Mouse (Mus musculus): ENCODE measurements around the gene Tmem238l. TPM values are rescaled to one million over a fixed set of nuclear protein-coding genes. Genes with fewer than 3 reads are reported as not detected.
A peak's percentile ranks its signal among the peaks of the same experiment; 100 is the strongest.

The Tmem238l gene
- total RNA-seq, 1 experiment from 2014 or later: not detected

GRCm38 (mm10) chr11:66968575-66968974, 12.1 kb downstream of the Tmem238l start:
- ATAC-seq (ENCODE audit: extremely low read depth, insufficient number of reproducible peaks, low FRiP score, poor library complexity, severe bottlenecking): no peak

- no peak for ATAC-seq (ENCODE audit: extremely low read depth, insufficient number of reproducible peaks, low FRiP score, poor library complexity, severe bottlenecking)
These were observed 17.1 kb downstream of the Tmem238l start for GRCm38 (mm10) chr11:66973507-66973906.

- ATAC-seq (ENCODE audit: extremely low read depth, insufficient number of reproducible peaks, low FRiP score, poor library complexity, severe bottlenecking): no peak
These were observed 19.3 kb downstream of the Tmem238l start for GRCm38 (mm10) chr11:66975606-66976330.

GRCm38 (mm10) chr11:66981336-66982115, 25.1 kb downstream of the Tmem238l start:
- no peak for ATAC-seq (ENCODE audit: extremely low read depth, insufficient number of reproducible peaks, low FRiP score, poor library complexity, severe bottlenecking)

GRCm38 (mm10) chr11:66982794-66983193, 26.4 kb downstream of the Tmem238l start:
- ATAC-seq (ENCODE audit: extremely low read depth, insufficient number of reproducible peaks, low FRiP score, poor library complexity, severe bottlenecking): peak; percentile 46; the same call in 1 of the 2 replicates

GRCm38 (mm10) chr11:66983422-66984164, 27.2 kb downstream of the Tmem238l start:
- ATAC-seq (ENCODE audit: extremely low read depth, insufficient number of reproducible peaks, low FRiP score, poor library complexity, severe bottlenecking): no peak

GRCm38 (mm10) chr11:66984165-66985135, 28.0 kb downstream of the Tmem238l start:
- ATAC-seq (ENCODE audit: extremely low read depth, insufficient number of reproducible peaks, low FRiP score, poor library complexity, severe bottlenecking): peak; percentile 72

- ATAC-seq (ENCODE audit: extremely low read depth, insufficient number of reproducible peaks, low FRiP score, poor library complexity, severe bottlenecking): no peak
These were observed 28.8 kb downstream of the Tmem238l start for GRCm38 (mm10) chr11:66985136-66985702.

- ATAC-seq (ENCODE audit: extremely low read depth, insufficient number of reproducible peaks, low FRiP score, poor library complexity, severe bottlenecking): no peak
These were observed 35.7 kb downstream of the Tmem238l start for GRCm38 (mm10) chr11:66992150-66992549.

GRCm38 (mm10) chr11:66993674-66994073, 37.2 kb downstream of the Tmem238l start:
- no peak for ATAC-seq (ENCODE audit: extremely low read depth, insufficient number of reproducible peaks, low FRiP score, poor library complexity, severe bottlenecking)

GRCm38 (mm10) chr11:66996446-66996845, 40.0 kb downstream of the Tmem238l start:
- no peak for ATAC-seq (ENCODE audit: extremely low read depth, insufficient number of reproducible peaks, low FRiP score, poor library complexity, severe bottlenecking)

GRCm38 (mm10) chr11:66998467-66999403, 42.3 kb downstream of the Tmem238l start:
- ATAC-seq (ENCODE audit: extremely low read depth, insufficient number of reproducible peaks, low FRiP score, poor library complexity, severe bottlenecking): no peak

GRCm38 (mm10) chr11:67000671-67001070, 44.2 kb downstream of the Tmem238l start:
- ATAC-seq (ENCODE audit: extremely low read depth, insufficient number of reproducible peaks, low FRiP score, poor library complexity, severe bottlenecking): no peak

- no peak for ATAC-seq (ENCODE audit: extremely low read depth, insufficient number of reproducible peaks, low FRiP score, poor library complexity, severe bottlenecking)
These were observed 45.3 kb downstream of the Tmem238l start for GRCm38 (mm10) chr11:67001717-67002116.

- no peak for ATAC-seq (ENCODE audit: extremely low read depth, insufficient number of reproducible peaks, low FRiP score, poor library complexity, severe bottlenecking)
These were observed 46.5 kb downstream of the Tmem238l start for GRCm38 (mm10) chr11:67002911-67003310.

- ATAC-seq (ENCODE audit: extremely low read depth, insufficient number of reproducible peaks, low FRiP score, poor library complexity, severe bottlenecking): no peak
These were observed 51.5 kb downstream of the Tmem238l start for GRCm38 (mm10) chr11:67007961-67008360.

- no peak for ATAC-seq (ENCODE audit: extremely low read depth, insufficient number of reproducible peaks, low FRiP score, poor library complexity, severe bottlenecking)
These were observed 52.1 kb downstream of the Tmem238l start for GRCm38 (mm10) chr11:67008528-67008927.
